21 mouse cellular contexts compared by ENCODE assay signal in the genomic region with DNA sequence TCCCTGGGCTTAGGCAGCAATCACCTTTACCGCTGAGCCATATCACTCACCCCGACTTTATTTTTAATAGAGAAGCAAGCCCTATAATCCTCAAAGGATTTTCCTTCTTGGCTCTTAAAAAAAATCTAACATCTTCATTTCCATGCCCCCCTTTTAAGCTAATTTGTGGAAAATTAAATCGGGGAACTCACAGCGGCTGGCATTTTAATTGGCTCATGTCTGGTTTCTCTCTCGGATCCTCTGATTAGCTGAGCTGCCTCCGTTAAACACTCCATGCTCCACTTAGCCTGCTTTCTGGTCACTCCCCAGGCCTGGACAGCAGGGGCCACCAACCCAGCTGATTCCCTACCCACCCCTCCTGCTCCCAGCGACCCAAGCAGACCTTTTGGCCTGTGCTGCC. TPM values are rescaled to one million over a fixed set of nuclear protein-coding genes. Genes with fewer than 3 reads are reported as not detected.
DNase-seq lines count a peak whose midpoint lies in the region; ATAC-seq lines count a peak whose summit lies in the region.
"Had no signal": no experiment of that assay in that cellular context is flagged by ENCODE, and none has a peak within 500 bp of the region (broad histone marks: within the 10 kb centered on the region; RNA-seq: fewer than 3 reads in every experiment).

No protein-coding gene starts in this region.

- H3K4me3 ChIP-seq in forebrain, embryonic 12.5 days (replicated peaks) = no peak overlapping the region
- no peak overlapping the region for H3K4me3 ChIP-seq in forebrain, embryonic 15.5 days
- H3K4me3 ChIP-seq in forebrain, embryonic 13.5 days = no peak overlapping the region
- no peak overlapping the region for H3K4me3 ChIP-seq in midbrain, embryonic 15.5 days
- H3K4me3 ChIP-seq: embryonic facial prominence, embryonic 13.5 days had no signal

- peak overlapping the region; percentile 53; the same call in 1 of the 2 replicates for H3K27ac ChIP-seq in forebrain, embryonic 12.5 days
- no peak overlapping the region for H3K27ac ChIP-seq in forebrain, embryonic 15.5 days (replicated peaks)
- peak overlapping the region; percentile 25; the same call in 1 of the 2 replicates for H3K27ac ChIP-seq in forebrain, embryonic 13.5 days
- 0 out of 2 replicates have a peak overlapping the region, but pooled peaks have one; percentile 51 for H3K27ac ChIP-seq in midbrain, embryonic 15.5 days
- H3K27ac ChIP-seq: embryonic facial prominence, embryonic 13.5 days had no signal

- peak; percentile 81 for DNase-seq in retina, postnatal 1 day
- DNase-seq in retina, embryonic 14.5 days (ENCODE audit: low spot score) = no peak
- no peak for DNase-seq in right cerebral cortex, postnatal 36 days (ENCODE audit: low spot score in 2 of 2)
- DNase-seq: adrenal gland, adult 8-10 months; cerebellum, adult 11-12 months; cerebellum, adult 9-10 months; cerebellum, postnatal 36 days; gastrocnemius, postnatal 10 days; heart, adult 18-20 months had no signal

- no peak overlapping the region; the same call in 1 of the 2 replicates for H3K9ac ChIP-seq in forebrain, embryonic 12.5 days
- no peak overlapping the region for H3K9ac ChIP-seq in forebrain, embryonic 15.5 days (replicated peaks)
- H3K9ac ChIP-seq in forebrain, embryonic 13.5 days = no peak overlapping the region
- no peak overlapping the region for H3K9ac ChIP-seq in midbrain, embryonic 15.5 days
- H3K9ac ChIP-seq: embryonic facial prominence, embryonic 13.5 days had no signal

- H3K4me2 ChIP-seq in forebrain, embryonic 12.5 days = no peak overlapping the region
- no peak overlapping the region for H3K4me2 ChIP-seq in forebrain, embryonic 15.5 days (replicated peaks)
- H3K4me2 ChIP-seq in forebrain, embryonic 13.5 days = no peak overlapping the region
- H3K4me2 ChIP-seq in midbrain, embryonic 15.5 days = no peak overlapping the region
- H3K4me2 ChIP-seq: embryonic facial prominence, embryonic 13.5 days; heart, embryonic 11.5 days had no signal

- peaks cover 39% of the 10 kb centered on the region for H3K4me1 ChIP-seq in forebrain, embryonic 12.5 days
- peaks cover 21% of the 10 kb centered on the region for H3K4me1 ChIP-seq in forebrain, embryonic 15.5 days
- peaks cover 42% of the 10 kb centered on the region for H3K4me1 ChIP-seq in forebrain, embryonic 13.5 days
- H3K4me1 ChIP-seq in midbrain, embryonic 15.5 days = peaks cover 28% of the 10 kb centered on the region

- H3K36me3 ChIP-seq in forebrain, embryonic 12.5 days (replicated peaks) = no peaks in the 10 kb centered on the region
- no peaks in the 10 kb centered on the region for H3K36me3 ChIP-seq in forebrain, embryonic 15.5 days
- H3K36me3 ChIP-seq in forebrain, embryonic 13.5 days (ENCODE audit: poor library complexity, severe bottlenecking) = no peaks in the 10 kb centered on the region
- no peaks in the 10 kb centered on the region for H3K36me3 ChIP-seq in midbrain, embryonic 15.5 days (replicated peaks)
- H3K36me3 ChIP-seq: embryonic facial prominence, embryonic 13.5 days had no signal

- no peaks in the 10 kb centered on the region for H3K9me3 ChIP-seq in forebrain, embryonic 12.5 days
- no peaks in the 10 kb centered on the region for H3K9me3 ChIP-seq in forebrain, embryonic 15.5 days
- no peaks in the 10 kb centered on the region for H3K9me3 ChIP-seq in forebrain, embryonic 13.5 days (replicated peaks)
- H3K9me3 ChIP-seq in midbrain, embryonic 15.5 days = no peaks in the 10 kb centered on the region
- H3K9me3 ChIP-seq: embryonic facial prominence, embryonic 13.5 days had no signal

- WGBS in forebrain, embryonic 12.5 days = 32% methylated on average over 7 of the region's 7 CpGs
- WGBS in forebrain, embryonic 15.5 days = 24% methylated on average over 7 of the region's 7 CpGs
- 31% methylated on average over 7 of the region's 7 CpGs for WGBS in forebrain, embryonic 13.5 days
- 36% methylated on average over 7 of the region's 7 CpGs for WGBS in midbrain, embryonic 15.5 days

- ATAC-seq in forebrain, embryonic 12.5 days (ENCODE audit: low FRiP score) = no peak
- ATAC-seq in forebrain, embryonic 15.5 days (replicated peaks) = no peak
- no peak for ATAC-seq in forebrain, embryonic 13.5 days
- ATAC-seq in midbrain, embryonic 15.5 days (replicated peaks) = no peak
- ATAC-seq: hindbrain, embryonic 16.5 days; inflammation-experienced regulatory T-cells, adult 6 months; intestine, postnatal 0 days had no signal

- H3K27me3 ChIP-seq in forebrain, embryonic 12.5 days = peaks cover 34% of the 10 kb centered on the region
- H3K27me3 ChIP-seq in forebrain, embryonic 15.5 days = no peaks in the 10 kb centered on the region
- H3K27me3 ChIP-seq in forebrain, embryonic 13.5 days = peaks cover 6% of the 10 kb centered on the region; the same call in 1 of the 2 replicates
- 0 out of 2 replicates have a peak, but pooled peaks cover 3% of the 10 kb centered on the region for H3K27me3 ChIP-seq in midbrain, embryonic 15.5 days (replicated peaks)

RNA-seq across cellular contexts. Expression of a gene that starts 1.8 kb away (rescaled TPM):
- not detected in 2 replicates for polyA plus RNA-seq in forebrain, embryonic 12.5 days (2016; fragmentation: Nextera tagmentation; extraction: Ambion mirVana)
- polyA plus RNA-seq in forebrain, embryonic 15.5 days (2015; fragmentation: Nextera tagmentation; extraction: Ambion mirVana) = not detected in 2 replicates
- polyA plus RNA-seq in forebrain, embryonic 13.5 days (2015; fragmentation: Nextera tagmentation; extraction: Ambion mirVana) = not detected in 2 replicates
- not detected in 2 replicates for polyA plus RNA-seq in midbrain, embryonic 15.5 days (2015; fragmentation: Nextera tagmentation; extraction: Ambion mirVana)
- polyA plus RNA-seq: embryonic facial prominence, embryonic 13.5 days; frontal cortex, adult 2 months; heart, embryonic 11.5 days; heart, embryonic 16.5 days; hindbrain, embryonic 11.5 days; hindbrain, embryonic 16.5 days; inflammation-experienced regulatory T-cells, adult 6 months; intestine, postnatal 0 days had no signal

RNA-seq across cellular contexts. Expression of a gene that starts 37.0 kb away (rescaled TPM):
- 2.7 and 4.8 TPM in 2 replicates for polyA plus RNA-seq in forebrain, embryonic 12.5 days (2016; fragmentation: Nextera tagmentation; extraction: Ambion mirVana)
- 4.8 and 5.8 TPM in 2 replicates for polyA plus RNA-seq in forebrain, embryonic 15.5 days (2015; fragmentation: Nextera tagmentation; extraction: Ambion mirVana)
- 5.4 and 6.6 TPM in 2 replicates for polyA plus RNA-seq in forebrain, embryonic 13.5 days (2015; fragmentation: Nextera tagmentation; extraction: Ambion mirVana)
- polyA plus RNA-seq in midbrain, embryonic 15.5 days (2015; fragmentation: Nextera tagmentation; extraction: Ambion mirVana) = 5.5 and 6.3 TPM in 2 replicates

RNA-seq across cellular contexts. Expression of a gene that starts 57.7 kb away (rescaled TPM):
- polyA plus RNA-seq in forebrain, embryonic 12.5 days (2016; fragmentation: Nextera tagmentation; extraction: Ambion mirVana) = 138 and 144 TPM in 2 replicates
- 131 and 137 TPM in 2 replicates for polyA plus RNA-seq in forebrain, embryonic 15.5 days (2015; fragmentation: Nextera tagmentation; extraction: Ambion mirVana)
- polyA plus RNA-seq in forebrain, embryonic 13.5 days (2015; fragmentation: Nextera tagmentation; extraction: Ambion mirVana) = 131 and 134 TPM in 2 replicates
- polyA plus RNA-seq in midbrain, embryonic 15.5 days (2015; fragmentation: Nextera tagmentation; extraction: Ambion mirVana) = 123 and 126 TPM in 2 replicates
